Mouse (Mus musculus) limb, embryonic 15.5 days (tissue): ENCODE data around the gene 1520401A03Rik. TPM values are rescaled to one million over a fixed set of nuclear protein-coding genes. Genes with fewer than 3 reads are reported as not detected.

ENCODE experiments used
- ATAC-seq: fragments of 200-750 bp; cut with Nextera tagmentation; 2 replicates; pipeline ENCODE4 v1.8.0; 2017; ENCODE audit warnings: low read depth, moderate TSS enrichment; ENCODE audit not compliant: insufficient number of reproducible peaks, low FRiP score, low TSS enrichment
- H3K27ac ChIP-seq: fragments of 300-500 bp; sonication (generic); 2 replicates; pipeline ENCODE4 v1.5.1; 2015; ENCODE audit warnings: moderate library complexity, mild to moderate bottlenecking, inconsistent platforms
- H3K27me3 ChIP-seq: fragments of 300-500 bp; sonication (generic); 2 replicates; pipeline ENCODE4 v1.6.1; 2015; ENCODE audit warnings: inconsistent platforms
- H3K36me3 ChIP-seq: fragments of 300-500 bp; sonication (generic); 2 replicates; pipeline ENCODE4 v1.6.1; 2015; ENCODE audit warnings: inconsistent platforms
- H3K4me1 ChIP-seq: fragments of 300-500 bp; sonication (generic); 2 replicates; pipeline ENCODE4 v1.6.1; 2015; ENCODE audit warnings: inconsistent platforms
- H3K4me2 ChIP-seq: fragments of 300-500 bp; sonication (generic); 2 replicates; pipeline ENCODE4 v1.6.1; 2015; ENCODE audit warnings: mild to moderate bottlenecking, inconsistent platforms
- H3K4me3 ChIP-seq: fragments of 300-500 bp; sonication (generic); 2 replicates; pipeline ENCODE4 v1.5.1; 2015; ENCODE audit warnings: mild to moderate bottlenecking, inconsistent platforms
- H3K9ac ChIP-seq: fragments of 300-500 bp; sonication (generic); 2 replicates; pipeline ENCODE4 v1.6.1; 2015; ENCODE audit warnings: inconsistent platforms
- H3K9me3 ChIP-seq: fragments of 300-500 bp; sonication (generic); 2 replicates; pipeline ENCODE4 v1.6.1; 2016; ENCODE audit warnings: inconsistent platforms
- WGBS: fragments of 180-500 bp; shearing (Covaris S2); methylation state at CpG from one replicate; pipeline ENCODE4 v1.1.7; 2015; 5-methylcytosine and 5-hydroxymethylcytosine counted together
- polyA plus RNA-seq: library from polyadenylated mRNA; unstranded; fragments of >200 nt; fragmentation: Nextera tagmentation; extraction: Ambion mirVana; gene quantifications from 2 replicates; pipeline ENCODE4 v1.2.1, GENCODE M21; 2015

Gene 1520401A03Rik
- polyA plus RNA-seq, 1 experiment from 2014 or later, result 2.9 TPM

GRCm38 (mm10) chr17:23742210-23742793 is 19.7 kb upstream of the 1520401A03Rik start:
- peaks cover 70% of the 10 kb centered on the region for H3K4me1 ChIP-seq
- WGBS, result 6% methylated on average over 44 of the region's 44 CpGs
- ATAC-seq, result no peak
- peaks cover 93% of the 10 kb centered on the region for H3K27me3 ChIP-seq
- H3K9ac ChIP-seq, result no peak overlapping the region
- H3K27ac ChIP-seq, result no peak overlapping the region
- H3K4me2 ChIP-seq, result peak overlapping the region; percentile 47
- peaks cover 4% of the 10 kb centered on the region; the same call in 1 of the 2 replicates for H3K36me3 ChIP-seq
- peak overlapping the region; percentile 35 for H3K4me3 ChIP-seq
- H3K9me3 ChIP-seq, result no peaks in the 10 kb centered on the region

DNA sequence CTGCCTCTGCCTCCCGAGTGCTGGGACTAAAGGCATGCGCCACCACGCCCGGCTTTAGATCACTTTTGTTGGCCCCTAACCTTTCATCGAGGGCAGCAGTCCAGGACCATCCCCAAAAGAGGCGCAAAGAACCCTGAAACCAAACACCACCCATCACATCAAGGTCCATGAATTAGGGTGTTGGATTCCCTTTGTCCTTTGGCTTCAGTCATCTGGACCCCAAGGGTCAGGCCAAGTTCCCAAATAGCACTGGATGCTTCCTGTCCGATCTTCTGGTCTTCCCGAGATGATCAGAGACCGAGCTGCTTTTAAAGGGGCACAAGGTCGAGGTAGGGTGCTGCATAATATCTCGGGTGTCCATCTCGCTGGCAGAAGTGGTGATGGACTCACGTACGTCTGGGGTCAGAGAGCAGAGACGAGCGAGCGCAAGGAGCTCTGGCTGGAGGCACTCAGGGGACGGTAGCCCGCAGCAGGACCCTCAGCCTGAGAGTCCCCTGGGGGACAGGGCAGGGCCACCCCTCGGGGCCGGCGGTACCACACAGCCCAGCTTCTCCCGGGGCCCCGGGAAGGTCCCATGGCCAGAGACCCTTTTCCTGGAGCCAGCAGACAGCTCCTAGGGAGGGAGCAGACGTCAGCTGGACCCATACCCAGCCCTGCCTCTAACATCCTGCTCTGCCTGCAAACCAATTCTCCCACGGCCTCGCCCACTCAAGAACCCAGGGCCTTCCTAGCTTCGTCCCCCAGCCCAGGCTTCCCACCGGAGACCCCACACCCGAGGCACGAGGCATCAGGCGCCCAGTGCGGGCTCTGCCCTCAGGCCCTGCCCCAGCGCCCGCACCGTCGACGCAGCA is 19.0 kb upstream of the 1520401A03Rik start:
- H3K9me3 ChIP-seq, result no peaks in the 10 kb centered on the region
- peaks cover 70% of the 10 kb centered on the region for H3K4me1 ChIP-seq
- H3K9ac ChIP-seq, result no peak overlapping the region
- peak overlapping the region; percentile 35 for H3K4me3 ChIP-seq
- no peak overlapping the region for H3K27ac ChIP-seq
- ATAC-seq, result no peak
- H3K36me3 ChIP-seq, result peaks cover 10% of the 10 kb centered on the region; the same call in 1 of the 2 replicates
- 51% methylated on average over 38 of the region's 38 CpGs for WGBS
- peak overlapping the region; percentile 47 for H3K4me2 ChIP-seq
- peaks cover 90% of the 10 kb centered on the region for H3K27me3 ChIP-seq

GRCm38 (mm10) chr17:23740598-23741021 is 18.0 kb upstream of the 1520401A03Rik start, which contains the start of gene Paqr4:
TSS of gene Paqr4 (minus strand) at chr17:23740867.
- 8% methylated on average over 13 of the region's 13 CpGs for WGBS
- H3K4me3 ChIP-seq, result peak within 1 kb of the TSS; percentile 60
- H3K4me1 ChIP-seq, result peaks cover 61% of the 10 kb centered on the region
- no peak for ATAC-seq
- peak within 1 kb of the TSS; percentile 97 for H3K4me2 ChIP-seq
- H3K9ac ChIP-seq, result peak within 1 kb of the TSS; percentile 60
- H3K27me3 ChIP-seq, result peaks cover 80% of the 10 kb centered on the region
- H3K36me3 ChIP-seq, result peaks cover 14% of the 10 kb centered on the region; the same call in 1 of the 2 replicates
- peak within 1 kb of the TSS; percentile 40 for H3K27ac ChIP-seq
- H3K9me3 ChIP-seq, result no peaks in the 10 kb centered on the region

DNA sequence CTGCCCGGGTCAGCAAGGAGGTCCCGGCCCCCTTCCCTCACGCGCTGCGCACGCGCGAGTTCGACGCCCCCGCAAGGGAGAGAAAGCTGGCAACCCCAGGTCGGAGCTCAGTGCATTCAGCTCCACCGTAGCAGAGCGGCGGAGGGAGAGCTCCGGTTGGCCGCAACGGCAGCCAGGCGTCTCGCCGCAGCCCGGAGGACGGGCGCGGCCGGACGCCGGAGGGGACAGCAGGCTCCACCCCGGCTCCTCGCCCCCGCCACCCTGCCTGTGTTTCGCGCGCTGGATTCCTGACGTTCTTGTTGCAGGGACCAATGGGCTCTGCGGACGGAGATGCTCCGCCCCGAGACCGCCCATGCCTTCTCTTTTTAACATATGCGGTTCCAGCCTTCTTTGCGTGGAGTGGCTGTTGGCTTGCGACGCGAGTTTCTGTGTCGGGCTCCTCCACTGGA is 17.6 kb upstream of the 1520401A03Rik start:
- H3K27me3 ChIP-seq, result peaks cover 76% of the 10 kb centered on the region
- H3K36me3 ChIP-seq, result peaks cover 14% of the 10 kb centered on the region; the same call in 1 of the 2 replicates
- H3K27ac ChIP-seq, result peak overlapping the region; percentile 40
- peak overlapping the region; percentile 97 for H3K4me2 ChIP-seq
- peak overlapping the region; percentile 60 for H3K9ac ChIP-seq
- no peaks in the 10 kb centered on the region for H3K9me3 ChIP-seq
- H3K4me3 ChIP-seq, result peak overlapping the region; percentile 60
- peaks cover 56% of the 10 kb centered on the region for H3K4me1 ChIP-seq
- peak; percentile 76 for ATAC-seq
- WGBS, result 0% methylated on average over 46 of the region's 46 CpGs

GRCm38 (mm10) chr17:23739202-23740135 is 16.9 kb upstream of the 1520401A03Rik start:
- 2% methylated on average over 48 of the region's 48 CpGs for WGBS
- ATAC-seq, result no peak
- Histone ChIP-seq H3K36me3 (peaks cover 14% of the 10 kb centered on the region; the same call in 1 of the 2 replicates), H3K27me3 (peaks cover 69% of the 10 kb centered on the region), H3K4me2 (peak overlapping the region; percentile 97), H3K9ac (peak overlapping the region; percentile 60), H3K9me3 (no peaks in the 10 kb centered on the region), H3K4me1 (peaks cover 49% of the 10 kb centered on the region), H3K4me3 (peak overlapping the region; percentile 60), H3K27ac (peak overlapping the region; percentile 40; the same call in 1 of the 2 replicates)

GRCm38 (mm10) chr17:23738836-23739201 is 16.2 kb upstream of the 1520401A03Rik start:
- Histone ChIP-seq H3K4me2 (peak overlapping the region; percentile 97), H3K4me3 (peak overlapping the region; percentile 60), H3K27ac (no peak overlapping the region), H3K36me3 (peaks cover 17% of the 10 kb centered on the region; the same call in 1 of the 2 replicates), H3K9me3 (no peaks in the 10 kb centered on the region), H3K9ac (no peak overlapping the region; the same call in 1 of the 2 replicates), H3K27me3 (peaks cover 62% of the 10 kb centered on the region), H3K4me1 (peaks cover 53% of the 10 kb centered on the region)
- WGBS, result 51% methylated on average over 2 of the region's 2 CpGs
- no peak for ATAC-seq

DNA sequence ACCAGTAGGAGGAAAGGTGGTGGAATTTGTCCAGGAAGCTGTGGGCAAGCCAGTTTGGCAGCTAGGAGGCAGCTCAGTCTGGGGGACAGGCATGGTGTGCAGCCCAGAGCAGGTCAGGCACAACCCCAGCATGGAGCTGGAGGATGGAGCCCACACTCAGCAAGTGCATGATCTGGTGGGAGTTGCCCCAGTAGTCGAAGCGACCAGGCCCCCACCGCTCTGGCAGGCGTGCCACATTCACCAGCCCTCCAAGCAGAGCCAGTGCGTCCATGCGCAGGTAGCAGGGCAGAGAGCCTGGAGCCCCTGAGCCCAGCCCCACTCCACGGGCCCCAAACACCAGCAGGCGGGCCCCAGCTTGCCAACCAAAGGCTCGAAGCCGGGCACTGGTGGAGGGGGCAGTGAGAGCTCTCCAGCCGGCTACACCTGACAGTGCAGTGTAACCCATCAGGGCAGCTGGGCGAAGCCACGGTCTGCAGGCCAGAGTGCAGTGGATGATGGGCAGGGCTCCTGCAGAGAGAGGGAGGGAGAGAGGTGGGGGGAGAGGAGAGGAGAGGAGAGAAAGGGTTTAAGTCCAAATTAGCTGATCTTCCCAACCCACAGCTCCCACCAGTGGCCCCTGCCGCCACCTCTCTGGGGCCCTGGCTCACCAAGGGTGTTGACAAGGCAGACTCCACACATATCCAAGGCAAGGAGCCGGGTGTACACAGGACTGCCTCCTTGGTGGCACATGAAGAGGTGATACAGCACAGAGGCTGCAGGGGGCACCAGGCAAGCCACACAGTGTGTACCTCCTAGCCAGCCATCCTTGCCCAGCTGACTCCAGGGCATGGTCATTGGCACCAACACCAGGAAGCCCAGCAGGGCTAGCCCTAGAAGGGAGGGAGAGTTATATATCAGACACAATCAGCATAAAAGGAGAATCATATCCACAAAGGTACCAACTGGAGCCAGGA is 15.2 kb upstream of the 1520401A03Rik start:
- 58% methylated on average over 15 of the region's 15 CpGs for WGBS

GRCm38 (mm10) chr17:23734341-23734740 is 11.8 kb upstream of the 1520401A03Rik start:
- no peak overlapping the region; the same call in 1 of the 2 replicates for H3K27ac ChIP-seq
- H3K36me3 ChIP-seq, result peaks cover 17% of the 10 kb centered on the region; the same call in 1 of the 2 replicates
- H3K9me3 ChIP-seq, result no peaks in the 10 kb centered on the region
- no peak overlapping the region for H3K4me3 ChIP-seq
- no peak overlapping the region for H3K9ac ChIP-seq
- ATAC-seq, result no peak
- WGBS, result 45% methylated on average over 1 of the region's 1 CpGs
- H3K27me3 ChIP-seq, result peaks cover 20% of the 10 kb centered on the region
- no peak overlapping the region for H3K4me2 ChIP-seq
- H3K4me1 ChIP-seq, result peaks cover 23% of the 10 kb centered on the region

More for the DNA sequence above, 15.2 kb upstream of the 1520401A03Rik start:
- no peak overlapping the region for H3K4me2 ChIP-seq
- H3K27me3 ChIP-seq, result peaks cover 52% of the 10 kb centered on the region
- ATAC-seq, result no peak
- peaks cover 17% of the 10 kb centered on the region; the same call in 1 of the 2 replicates for H3K36me3 ChIP-seq
- no peaks in the 10 kb centered on the region for H3K9me3 ChIP-seq
- H3K4me3 ChIP-seq, result no peak overlapping the region
- no peak overlapping the region for H3K9ac ChIP-seq
- peaks cover 49% of the 10 kb centered on the region for H3K4me1 ChIP-seq
- no peak overlapping the region for H3K27ac ChIP-seq

GRCm38 (mm10) chr17:23730441-23730840 is 7.9 kb upstream of the 1520401A03Rik start:
- no peak overlapping the region for H3K27ac ChIP-seq
- H3K4me1 ChIP-seq, result peaks cover 24% of the 10 kb centered on the region
- no peaks in the 10 kb centered on the region for H3K27me3 ChIP-seq
- H3K4me2 ChIP-seq, result no peak overlapping the region
- 20% methylated on average over 1 of the region's 1 CpGs for WGBS
- ATAC-seq, result no peak
- no peaks in the 10 kb centered on the region for H3K9me3 ChIP-seq
- H3K9ac ChIP-seq, result no peak overlapping the region
- H3K4me3 ChIP-seq, result no peak overlapping the region
- peaks cover 3% of the 10 kb centered on the region; the same call in 1 of the 2 replicates for H3K36me3 ChIP-seq

GRCm38 (mm10) chr17:23726758-23727142 is 4.2 kb upstream of the 1520401A03Rik start:
- no peaks in the 10 kb centered on the region for H3K27me3 ChIP-seq
- peak overlapping the region; percentile 87 for H3K4me2 ChIP-seq
- no peaks in the 10 kb centered on the region for H3K36me3 ChIP-seq
- WGBS, result under 1% methylated on average over 20 of the region's 20 CpGs
- H3K27ac ChIP-seq, result peak overlapping the region; percentile 86
- peak overlapping the region; percentile 71 for H3K9ac ChIP-seq
- no peaks in the 10 kb centered on the region for H3K9me3 ChIP-seq
- peaks cover 14% of the 10 kb centered on the region for H3K4me1 ChIP-seq
- peak overlapping the region; percentile 89 for H3K4me3 ChIP-seq
- ATAC-seq, result peak; percentile 81
